In genomic region chr12:105543751-105544150, GRCm38 (mm10) we compare ENCODE assay signal across 17 mouse cellular contexts. TPM values are rescaled to one million over a fixed set of nuclear protein-coding genes. Genes with fewer than 3 reads are reported as not detected.
DNase-seq lines count a peak whose midpoint lies in the region; ATAC-seq and TF ChIP-seq lines count a peak whose summit lies in the region.
"Had no signal": no experiment of that assay in that cellular context is flagged by ENCODE, and none has a peak within 500 bp of the region (broad histone marks: within the 10 kb centered on the region; RNA-seq: fewer than 3 reads in every experiment).

No protein-coding gene starts in this region.

- no peaks in the 10 kb centered on the region for H3K36me3 ChIP-seq in forebrain, postnatal 0 days (ENCODE audit: insufficient read depth)
- no peaks in the 10 kb centered on the region for H3K36me3 ChIP-seq in forebrain, embryonic 11.5 days (ENCODE audit: control insufficient read depth, insufficient read depth, low read length)
- H3K36me3 ChIP-seq in midbrain, embryonic 11.5 days (ENCODE audit: control insufficient read depth, insufficient read depth, low read length), result no peaks in the 10 kb centered on the region
- no peaks in the 10 kb centered on the region for H3K36me3 ChIP-seq in midbrain, embryonic 10.5 days
- H3K36me3 ChIP-seq: embryonic facial prominence, embryonic 12.5 days had no signal

- no peaks in the 10 kb centered on the region for H3K9me3 ChIP-seq in forebrain, postnatal 0 days (ENCODE audit: low read length)
- H3K9me3 ChIP-seq in forebrain, embryonic 11.5 days (ENCODE audit: control insufficient read depth, low read length), result no peaks in the 10 kb centered on the region
- H3K9me3 ChIP-seq in midbrain, embryonic 11.5 days (ENCODE audit: control insufficient read depth, low read length), result peaks cover 3% of the 10 kb centered on the region; the same call in 1 of the 2 replicates
- H3K9me3 ChIP-seq in midbrain, embryonic 10.5 days (replicated peaks), result peaks cover 5% of the 10 kb centered on the region; the same call in 1 of the 2 replicates
- H3K9me3 ChIP-seq: embryonic facial prominence, embryonic 12.5 days had no signal

- no peak overlapping the region for H3K27ac ChIP-seq in forebrain, postnatal 0 days (ENCODE audit: low read depth, low read length)
- no peak overlapping the region for H3K27ac ChIP-seq in forebrain, embryonic 11.5 days (ENCODE audit: low read depth, low read length)
- no peak overlapping the region for H3K27ac ChIP-seq in midbrain, embryonic 11.5 days (ENCODE audit: low read depth, low read length)
- H3K27ac ChIP-seq in midbrain, embryonic 10.5 days (replicated peaks), result no peak overlapping the region
- peak overlapping the region; percentile 73; the same call in 1 of the 2 replicates for H3K27ac ChIP-seq in layer of hippocampus, adult 2 months
- H3K27ac ChIP-seq: embryonic facial prominence, embryonic 12.5 days; forebrain, embryonic 13.5 days; heart, adult 2 months had no signal

- DNase-seq in forebrain, postnatal 0 days, result peak; percentile 18
- no peak for DNase-seq in forebrain, embryonic 11.5 days (ENCODE audit: low spot score)
- DNase-seq in midbrain, embryonic 11.5 days (ENCODE audit: low spot score, missing footprints), result peak; percentile 19
- DNase-seq in midbrain, embryonic 10.5 days (ENCODE audit: low spot score), result no peak
- peak; percentile 34 to 79 for DNase-seq in layer of hippocampus, adult 2 months (ENCODE audit: low spot score in 2 of 2)
- peak; percentile 70 for DNase-seq in lung, postnatal 36 days
- DNase-seq in thymus, postnatal 25 days, result no peak
- DNase-seq in urinary bladder, postnatal 25 days (ENCODE audit: low spot score), result no peak
- DNase-seq: cerebellum, postnatal 10 days; heart, postnatal 36 days; kidney, postnatal 4 days; thymus, postnatal 36 days had no signal

- no peaks in the 10 kb centered on the region for H3K27me3 ChIP-seq in forebrain, postnatal 0 days (ENCODE audit: insufficient read depth, low read length)
- no peaks in the 10 kb centered on the region for H3K27me3 ChIP-seq in forebrain, embryonic 11.5 days (ENCODE audit: control insufficient read depth, insufficient read depth, low read length)
- H3K27me3 ChIP-seq in midbrain, embryonic 11.5 days (ENCODE audit: control insufficient read depth, insufficient read depth, low read length), result no peaks in the 10 kb centered on the region
- H3K27me3 ChIP-seq in midbrain, embryonic 10.5 days (ENCODE audit: low read depth, poor library complexity, severe bottlenecking), result peaks cover 13% of the 10 kb centered on the region; the same call in 1 of the 2 replicates
- H3K27me3 ChIP-seq: embryonic facial prominence, embryonic 12.5 days; forebrain, embryonic 13.5 days had no signal

- TF ChIP-seq CTCF in forebrain, postnatal 0 days (IDR thresholded peaks at IDR 0.05; ENCODE audit: low read depth), result no peak
- no peak for TF ChIP-seq CTCF in layer of hippocampus, adult 2 months (conservative IDR thresholded peaks at IDR 0.05)

- ATAC-seq in forebrain, postnatal 0 days, result no peak
- ATAC-seq in forebrain, embryonic 11.5 days (replicated peaks; ENCODE audit: low FRiP score), result no peak
- ATAC-seq in midbrain, embryonic 11.5 days (ENCODE audit: low FRiP score), result no peak
- ATAC-seq: forebrain, embryonic 13.5 days had no signal

- H3K4me2 ChIP-seq in forebrain, postnatal 0 days (ENCODE audit: low read depth), result no peak overlapping the region
- H3K4me2 ChIP-seq in forebrain, embryonic 11.5 days (ENCODE audit: low read depth, low read length, severe bottlenecking), result no peak overlapping the region
- H3K4me2 ChIP-seq in midbrain, embryonic 11.5 days, result no peak overlapping the region
- H3K4me2 ChIP-seq: embryonic facial prominence, embryonic 12.5 days; forebrain, embryonic 13.5 days; liver, embryonic 11.5 days had no signal

- WGBS in forebrain, postnatal 0 days, result 54% methylated on average over 6 of the region's 6 CpGs
- WGBS in forebrain, embryonic 11.5 days, result 87% methylated on average over 6 of the region's 6 CpGs
- WGBS in midbrain, embryonic 11.5 days, result 89% methylated on average over 6 of the region's 6 CpGs
- 90% methylated on average over 6 of the region's 6 CpGs for WGBS in midbrain, embryonic 10.5 days

- H3K9ac ChIP-seq in forebrain, postnatal 0 days, result no peak overlapping the region
- no peak overlapping the region for H3K9ac ChIP-seq in forebrain, embryonic 11.5 days (ENCODE audit: low read length)
- H3K9ac ChIP-seq in midbrain, embryonic 11.5 days (ENCODE audit: low read length), result no peak overlapping the region
- H3K9ac ChIP-seq: embryonic facial prominence, embryonic 12.5 days; forebrain, embryonic 13.5 days had no signal

- no peak overlapping the region for H3K4me3 ChIP-seq in forebrain, postnatal 0 days (ENCODE audit: low read depth, low read length)
- no peak overlapping the region for H3K4me3 ChIP-seq in forebrain, embryonic 11.5 days (ENCODE audit: low read depth, low read length)
- H3K4me3 ChIP-seq in midbrain, embryonic 11.5 days (ENCODE audit: low read depth, low read length), result no peak overlapping the region
- no peak overlapping the region for H3K4me3 ChIP-seq in midbrain, embryonic 10.5 days
- no peak overlapping the region for H3K4me3 ChIP-seq in layer of hippocampus, adult 2 months
- H3K4me3 ChIP-seq: embryonic facial prominence, embryonic 12.5 days; forebrain, embryonic 13.5 days; heart, adult 2 months had no signal

- no peaks in the 10 kb centered on the region for H3K4me1 ChIP-seq in forebrain, postnatal 0 days (ENCODE audit: insufficient read depth)
- no peaks in the 10 kb centered on the region; the same call in 1 of the 2 replicates for H3K4me1 ChIP-seq in forebrain, embryonic 11.5 days (replicated peaks; ENCODE audit: control insufficient read depth, insufficient read depth, low read length)
- H3K4me1 ChIP-seq in midbrain, embryonic 11.5 days (ENCODE audit: control insufficient read depth, insufficient read depth, low read length), result peaks cover 3% of the 10 kb centered on the region; the same call in 1 of the 2 replicates
- peaks cover 21% of the 10 kb centered on the region for H3K4me1 ChIP-seq in midbrain, embryonic 10.5 days
- H3K4me1 ChIP-seq: forebrain, embryonic 13.5 days had no signal

RNA-seq across cellular contexts. Expression of gene Bdkrb2, which starts 19.3 kb away (rescaled TPM):
- total RNA-seq in forebrain, postnatal 0 days (2014; rRNA removed), result 0.92 and 1.7 TPM in 2 replicates
- 0.29 and 0.53 TPM in 2 replicates for polyA plus RNA-seq in forebrain, postnatal 0 days (2015; fragmentation: Nextera tagmentation; extraction: Ambion mirVana)
- polyA plus RNA-seq in forebrain, embryonic 11.5 days (2014; fragmentation: Nextera tagmentation; extraction: Ambion mirVana), result 0.11 and 0.39 TPM in 2 replicates
- polyA plus RNA-seq in midbrain, embryonic 11.5 days (2014; fragmentation: Nextera tagmentation; extraction: Ambion mirVana), result 0.10 and 0.12 TPM in 2 replicates
- polyA plus RNA-seq in midbrain, embryonic 10.5 days (2016; fragmentation: Nextera tagmentation; extraction: Ambion mirVana), result 0.46 and 0.72 TPM in 2 replicates
- total RNA-seq in layer of hippocampus, adult 2 months (2021), result under 1 TPM; 0.28 to 0.69 TPM
- polyA plus RNA-seq: liver, embryonic 11.5 days had no signal

RNA-seq across cellular contexts. Expression of gene Bdkrb1, which starts 59.1 kb away (rescaled TPM):
- total RNA-seq in forebrain, postnatal 0 days (2014; rRNA removed), result not detected in 2 replicates
- polyA plus RNA-seq in forebrain, postnatal 0 days (2015; fragmentation: Nextera tagmentation; extraction: Ambion mirVana), result 0.10 and 0.11 TPM in 2 replicates
- polyA plus RNA-seq in forebrain, embryonic 11.5 days (2014; fragmentation: Nextera tagmentation; extraction: Ambion mirVana), result not detected in 2 replicates
- polyA plus RNA-seq in midbrain, embryonic 11.5 days (2014; fragmentation: Nextera tagmentation; extraction: Ambion mirVana), result 0.12 TPM in 1 of 2 replicates, not detected in the other
- polyA plus RNA-seq in midbrain, embryonic 10.5 days (2016; fragmentation: Nextera tagmentation; extraction: Ambion mirVana), result not detected in 2 replicates
- not detected for total RNA-seq in layer of hippocampus, adult 2 months (2021)
- total RNA-seq: heart, adult 2 months; heart, postnatal 36 days had no signal
- polyA plus RNA-seq: embryonic facial prominence, embryonic 12.5 days; forebrain, embryonic 13.5 days; intestine, embryonic 14.5 days had no signal

Comparison
In these comparisons a context has a peak if more than half of its experiments do, and no peak if none do; other contexts are left out.
1. DNase-seq: peak in forebrain, postnatal 0 days (single experiment), midbrain, embryonic 11.5 days (single experiment), layer of hippocampus, adult 2 months (2 of 2) and lung, postnatal 36 days (single experiment); none in forebrain, embryonic 11.5 days (single experiment), midbrain, embryonic 10.5 days (single experiment), thymus, postnatal 25 days (single experiment) and urinary bladder, postnatal 25 days (single experiment).